Mouse (Mus musculus) heart, postnatal 0 days (tissue): ENCODE data around the gene Gria2.

ENCODE experiments used
- CTCF ChIP-seq: IDR thresholded peaks from 2 replicates; pipeline ENCODE4 v1.5.1; 2016; ENCODE audit warnings: antibody characterized with exemption, control low read depth, low read depth
- EP300 ChIP-seq: IDR thresholded peaks from 2 replicates; pipeline ENCODE4 v1.6.1; 2016; ENCODE audit warnings: antibody characterized with exemption, low read depth

- TF ChIP-seq CTCF (no peak), EP300 (no peak)
Measured at GRCm38 (mm10) chr3:80797935-80798334, 4.7 kb downstream of the Gria2 start.
